Comparison of ENCODE assay signal across 9 mouse cellular contexts in the genomic region with DNA sequence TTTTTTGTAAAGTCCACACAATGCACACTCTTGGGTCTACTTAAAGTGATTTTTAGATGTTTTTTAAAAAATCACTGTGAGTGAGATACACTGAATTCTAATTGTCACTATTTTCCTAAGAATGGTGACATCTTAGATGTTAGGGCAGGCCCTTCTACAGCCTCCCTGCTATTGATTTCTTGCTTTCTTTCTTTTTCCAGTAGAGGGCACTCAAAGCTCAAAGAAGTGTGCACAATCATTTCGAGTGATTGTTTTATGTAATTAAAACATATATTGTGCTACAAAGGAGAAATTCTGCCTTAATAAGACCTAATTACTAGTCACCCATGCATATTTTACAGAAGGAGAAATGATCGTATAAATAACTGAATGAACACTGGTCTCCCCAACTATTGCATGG. TPM values are rescaled to one million over a fixed set of nuclear protein-coding genes. Genes with fewer than 3 reads are reported as not detected.
DNase-seq lines count a peak whose midpoint lies in the region; ATAC-seq lines count a peak whose summit lies in the region.
"Had no signal": no experiment of that assay in that cellular context is flagged by ENCODE, and none has a peak within 500 bp of the region (broad histone marks: within the 10 kb centered on the region; RNA-seq: fewer than 3 reads in every experiment).

No protein-coding gene starts in this region.

- ATAC-seq in hindbrain, embryonic 11.5 days (ENCODE audit: low FRiP score): peak; percentile 6; the same call in 1 of the 2 replicates
- ATAC-seq in hindbrain, embryonic 12.5 days (ENCODE audit: low FRiP score): no peak
- ATAC-seq in midbrain, embryonic 14.5 days (ENCODE audit: low FRiP score, low TSS enrichment): no peak; the same call in 1 of the 2 replicates
- no peak for ATAC-seq in inflammation-experienced regulatory T-cells, adult 6 months

- H3K27me3 ChIP-seq in hindbrain, embryonic 11.5 days (ENCODE audit: control insufficient read depth, insufficient read depth, low read length): no peaks in the 10 kb centered on the region
- H3K27me3 ChIP-seq in hindbrain, embryonic 12.5 days: no peaks in the 10 kb centered on the region
- H3K27me3 ChIP-seq in midbrain, embryonic 14.5 days (ENCODE audit: control insufficient read depth, insufficient read depth, low read length): no peaks in the 10 kb centered on the region
- no peaks in the 10 kb centered on the region for H3K27me3 ChIP-seq in midbrain, embryonic 10.5 days (ENCODE audit: low read depth, poor library complexity, severe bottlenecking)

- H3K4me1 ChIP-seq in hindbrain, embryonic 11.5 days (replicated peaks; ENCODE audit: control insufficient read depth, insufficient read depth, low read length): no peaks in the 10 kb centered on the region
- no peaks in the 10 kb centered on the region for H3K4me1 ChIP-seq in hindbrain, embryonic 12.5 days
- no peaks in the 10 kb centered on the region for H3K4me1 ChIP-seq in midbrain, embryonic 14.5 days (ENCODE audit: control insufficient read depth, insufficient read depth, low read length)
- no peaks in the 10 kb centered on the region for H3K4me1 ChIP-seq in midbrain, embryonic 10.5 days

- 79% methylated on average over 2 of the region's 2 CpGs for WGBS in hindbrain, embryonic 11.5 days
- 82% methylated on average over 2 of the region's 2 CpGs for WGBS in hindbrain, embryonic 12.5 days
- WGBS in midbrain, embryonic 14.5 days: 76% methylated on average over 2 of the region's 2 CpGs
- WGBS in midbrain, embryonic 10.5 days: 74% methylated on average over 2 of the region's 2 CpGs

- H3K9me3 ChIP-seq in hindbrain, embryonic 11.5 days (ENCODE audit: control insufficient read depth, low read length): no peaks in the 10 kb centered on the region
- no peaks in the 10 kb centered on the region for H3K9me3 ChIP-seq in hindbrain, embryonic 12.5 days (replicated peaks)
- H3K9me3 ChIP-seq in midbrain, embryonic 14.5 days (ENCODE audit: control insufficient read depth, low read length): no peaks in the 10 kb centered on the region
- no peaks in the 10 kb centered on the region for H3K9me3 ChIP-seq in midbrain, embryonic 10.5 days (replicated peaks)

- peak; percentile 11 for DNase-seq in hindbrain, embryonic 11.5 days (ENCODE audit: low spot score)
- DNase-seq in midbrain, embryonic 14.5 days: peak; percentile 58
- no peak for DNase-seq in midbrain, embryonic 10.5 days (ENCODE audit: low spot score)
- DNase-seq in brain, adult 2 months (ENCODE audit: low read depth, low spot score): peak; percentile 29
- no peak for DNase-seq in ovary, postnatal 14 days (ENCODE audit: low spot score)
- DNase-seq: gastrocnemius, postnatal 14 days; heart, postnatal 36 days had no signal

- no peak overlapping the region for H3K9ac ChIP-seq in hindbrain, embryonic 11.5 days (ENCODE audit: low read depth, low read length)
- no peak overlapping the region for H3K9ac ChIP-seq in hindbrain, embryonic 12.5 days
- H3K9ac ChIP-seq in midbrain, embryonic 14.5 days (replicated peaks; ENCODE audit: low read length): no peak overlapping the region

- no peak overlapping the region for H3K4me2 ChIP-seq in hindbrain, embryonic 11.5 days (replicated peaks; ENCODE audit: low read depth, low read length)
- H3K4me2 ChIP-seq in hindbrain, embryonic 12.5 days (replicated peaks): no peak overlapping the region
- H3K4me2 ChIP-seq in midbrain, embryonic 14.5 days (ENCODE audit: low read length): no peak overlapping the region

- no peak overlapping the region for H3K27ac ChIP-seq in hindbrain, embryonic 11.5 days (ENCODE audit: low read depth, low read length)
- no peak overlapping the region for H3K27ac ChIP-seq in hindbrain, embryonic 12.5 days
- no peak overlapping the region for H3K27ac ChIP-seq in midbrain, embryonic 14.5 days (replicated peaks; ENCODE audit: low read depth, low read length)
- H3K27ac ChIP-seq in midbrain, embryonic 10.5 days (replicated peaks): no peak overlapping the region

- H3K36me3 ChIP-seq in hindbrain, embryonic 11.5 days (ENCODE audit: control insufficient read depth, insufficient read depth, low read length): no peaks in the 10 kb centered on the region
- H3K36me3 ChIP-seq in hindbrain, embryonic 12.5 days: no peaks in the 10 kb centered on the region
- H3K36me3 ChIP-seq in midbrain, embryonic 14.5 days (ENCODE audit: control insufficient read depth, insufficient read depth, low read length): no peaks in the 10 kb centered on the region
- H3K36me3 ChIP-seq in midbrain, embryonic 10.5 days: no peaks in the 10 kb centered on the region

- H3K4me3 ChIP-seq in hindbrain, embryonic 11.5 days (ENCODE audit: low read depth, low read length): no peak overlapping the region
- H3K4me3 ChIP-seq in hindbrain, embryonic 12.5 days: no peak overlapping the region
- H3K4me3 ChIP-seq in midbrain, embryonic 14.5 days (replicated peaks; ENCODE audit: low read depth, low read length): no peak overlapping the region
- no peak overlapping the region for H3K4me3 ChIP-seq in midbrain, embryonic 10.5 days

RNA-seq across cellular contexts. Expression of a gene that starts 25.9 kb away (rescaled TPM):
- polyA plus RNA-seq in hindbrain, embryonic 11.5 days (2014; fragmentation: Nextera tagmentation; extraction: Ambion mirVana): 0.78 and 0.99 TPM in 2 replicates
- 3.5 and 5.0 TPM in 2 replicates for polyA plus RNA-seq in hindbrain, embryonic 12.5 days (2016; fragmentation: Nextera tagmentation; extraction: Ambion mirVana)
- 0.36 and 0.45 TPM in 2 replicates for polyA plus RNA-seq in midbrain, embryonic 14.5 days (2014; fragmentation: Nextera tagmentation; extraction: Ambion mirVana)
- 0.34 TPM in 1 of 2 replicates, not detected in the other for polyA plus RNA-seq in midbrain, embryonic 10.5 days (2016; fragmentation: Nextera tagmentation; extraction: Ambion mirVana)
- polyA plus RNA-seq in inflammation-experienced regulatory T-cells, adult 6 months (2017; shearing (Covaris generic)): under 1 TPM in 1 of 3 experiments, not detected in 2; 0.38 TPM

Comparison
In these comparisons a context has a peak if more than half of its experiments do, and no peak if none do; other contexts are left out.
1. DNase-seq: peak in hindbrain, embryonic 11.5 days (single experiment), midbrain, embryonic 14.5 days (single experiment) and brain, adult 2 months (single experiment); none in midbrain, embryonic 10.5 days (single experiment) and ovary, postnatal 14 days (single experiment).